Mouse (Mus musculus) embryo, embryonic 10 days (tissue): Measurements from ENCODE around the gene Kdm4d.
"Not testable (repeated sequence)": the region's sequence is repeated elsewhere in the genome, so short reads cannot be mapped to it uniquely, and the experiment has no call there.

Experiments
- DNase-seq: peaks from one replicate; pipeline ENCODE4 v3.0.0-alpha.2; 2015; ENCODE audit warnings: low spot score

Gene Kdm4d

DNA sequence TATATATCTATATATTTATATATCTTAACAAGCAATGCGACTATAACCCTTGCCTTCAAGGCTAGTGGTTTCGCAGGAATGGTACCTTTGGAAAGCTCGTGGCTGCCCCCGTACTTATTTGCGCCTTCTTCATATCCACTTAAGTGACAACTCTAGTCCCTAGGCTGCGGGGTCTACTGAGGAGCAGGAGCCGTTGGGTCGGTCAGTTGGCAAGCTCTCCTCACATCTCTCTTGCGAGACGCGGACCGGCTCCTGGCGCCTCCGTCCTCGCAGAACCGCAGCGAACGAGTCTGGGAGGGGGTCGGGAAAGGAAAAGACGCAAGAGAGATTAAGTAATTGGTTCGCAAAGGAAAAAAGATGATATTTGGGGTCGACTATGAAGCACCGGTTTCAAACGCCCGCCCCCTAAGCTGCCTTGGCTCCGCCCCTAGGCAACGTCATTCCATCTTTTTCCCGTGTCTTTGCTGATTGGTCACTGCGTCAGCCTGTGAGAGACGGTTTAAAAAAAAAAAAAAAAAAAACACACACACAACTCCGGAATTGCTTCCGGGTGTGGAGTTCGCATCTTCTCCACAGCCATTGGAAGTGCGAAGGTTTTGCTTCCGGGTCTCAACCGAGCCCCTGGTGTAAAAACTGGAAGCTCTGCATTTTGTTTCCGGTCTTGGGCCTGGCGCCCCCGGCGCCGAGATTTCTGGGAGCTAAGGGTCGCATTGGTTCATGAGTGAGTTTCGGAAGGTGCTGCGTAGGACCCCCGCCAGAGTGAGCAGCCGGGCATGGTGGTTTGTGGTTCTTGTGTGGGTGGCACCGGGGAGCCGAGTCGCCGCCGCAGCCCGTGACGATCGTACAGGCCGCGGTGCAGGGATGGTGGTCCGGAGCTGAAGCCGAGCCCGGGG lies at the start of gene Kdm4d, which contains the start of gene Cwc15:
Kdm4d (minus strand) TSS at position 460 of the 893 bp plus-strand sequence.
Cwc15 (plus strand) TSS at position 595 of the 893 bp plus-strand sequence.
- DNase-seq = peak; percentile 97

DNA sequence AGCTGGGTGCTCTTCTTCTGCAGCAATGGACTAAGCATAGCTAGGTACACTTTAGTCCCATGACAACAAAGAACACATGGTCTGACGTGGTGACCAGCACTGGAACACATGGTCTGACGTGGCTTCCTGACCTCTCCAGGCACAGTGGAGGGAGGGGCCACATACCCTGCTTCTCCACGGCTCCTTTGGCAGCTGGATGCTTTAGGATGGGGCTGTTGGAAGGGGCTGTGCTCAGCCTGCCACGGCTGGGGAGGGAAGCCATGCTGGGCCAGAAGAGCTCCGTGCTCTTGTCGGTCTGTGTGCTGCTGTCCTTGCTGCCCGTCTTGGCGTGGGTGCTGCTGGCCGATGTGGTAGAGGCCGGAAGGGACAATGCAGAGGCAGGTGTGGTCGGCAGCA lies 48.1 kb upstream of the Kdm4d start:
- peak; percentile 33 for DNase-seq

DNA sequence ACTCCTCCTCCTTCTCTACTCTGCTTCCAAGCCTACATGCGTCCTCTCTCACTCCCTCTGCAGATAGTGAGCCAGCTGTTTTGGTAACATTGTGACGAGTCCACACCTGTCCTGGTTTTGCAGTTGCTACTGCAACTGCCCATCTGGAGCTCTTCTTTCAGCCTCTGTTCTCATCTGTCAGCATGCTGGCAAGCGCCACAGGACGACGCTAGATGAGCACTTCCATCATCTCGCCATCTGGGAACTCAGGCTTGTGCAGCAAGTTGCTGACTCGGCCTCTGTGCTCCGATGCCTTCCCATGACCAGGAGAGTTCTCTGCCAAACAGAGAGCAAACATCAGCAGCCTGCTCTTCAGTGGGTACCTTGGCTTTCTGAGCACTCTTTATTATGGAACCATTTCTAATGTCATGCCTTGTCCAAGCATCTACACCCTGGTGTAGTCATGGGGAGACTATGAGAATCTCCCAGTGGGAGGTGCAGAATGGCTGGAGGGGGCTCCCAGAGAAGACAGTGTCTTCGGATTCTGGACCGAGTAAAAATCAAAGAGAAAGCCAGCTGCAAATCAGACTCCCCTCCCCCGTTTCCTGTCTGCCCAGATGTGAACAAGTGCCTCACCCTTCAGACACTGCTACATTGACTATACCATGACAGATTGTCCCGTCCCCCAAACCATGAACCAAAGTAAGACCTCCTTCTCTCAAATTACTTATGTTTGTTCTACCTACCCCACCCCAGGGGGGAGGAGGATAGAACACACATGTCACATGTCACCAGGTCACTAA lies 47.5 kb upstream of the Kdm4d start:
- no peak for DNase-seq

DNA sequence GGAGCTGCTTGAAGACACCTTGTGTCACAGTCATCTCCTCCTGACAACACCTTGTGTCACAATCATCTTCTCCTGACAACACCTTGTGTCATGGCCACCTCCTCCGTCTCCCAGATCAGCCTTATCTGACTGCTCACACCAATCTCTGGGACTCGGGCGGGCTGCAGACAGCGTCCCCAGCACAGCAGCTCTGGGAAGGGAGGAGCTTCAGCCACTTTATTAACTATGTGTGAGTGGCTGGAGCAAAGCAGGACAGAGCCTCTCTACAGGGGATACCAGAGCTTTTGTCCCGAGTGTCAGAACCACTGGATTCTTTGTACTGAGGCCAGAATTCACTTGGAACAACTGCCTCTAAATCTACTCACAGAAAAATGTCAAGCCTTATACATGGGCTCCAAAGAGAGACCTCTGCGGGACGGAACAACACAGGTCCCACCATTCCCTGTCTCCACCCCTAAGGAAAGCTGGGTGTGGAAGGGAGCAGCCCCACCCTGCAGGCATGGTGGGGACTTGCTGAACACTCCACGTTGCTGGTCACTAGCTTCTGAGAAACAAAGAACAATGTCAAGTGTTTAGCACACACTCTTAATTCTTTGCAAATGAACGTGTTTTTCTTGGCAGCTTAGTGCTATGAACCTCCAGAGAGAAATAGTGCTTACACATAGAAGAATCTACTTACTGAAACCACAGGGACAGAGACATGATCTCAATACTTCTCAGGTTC lies 43.9 kb upstream of the Kdm4d start:
- no peak for DNase-seq

DNA sequence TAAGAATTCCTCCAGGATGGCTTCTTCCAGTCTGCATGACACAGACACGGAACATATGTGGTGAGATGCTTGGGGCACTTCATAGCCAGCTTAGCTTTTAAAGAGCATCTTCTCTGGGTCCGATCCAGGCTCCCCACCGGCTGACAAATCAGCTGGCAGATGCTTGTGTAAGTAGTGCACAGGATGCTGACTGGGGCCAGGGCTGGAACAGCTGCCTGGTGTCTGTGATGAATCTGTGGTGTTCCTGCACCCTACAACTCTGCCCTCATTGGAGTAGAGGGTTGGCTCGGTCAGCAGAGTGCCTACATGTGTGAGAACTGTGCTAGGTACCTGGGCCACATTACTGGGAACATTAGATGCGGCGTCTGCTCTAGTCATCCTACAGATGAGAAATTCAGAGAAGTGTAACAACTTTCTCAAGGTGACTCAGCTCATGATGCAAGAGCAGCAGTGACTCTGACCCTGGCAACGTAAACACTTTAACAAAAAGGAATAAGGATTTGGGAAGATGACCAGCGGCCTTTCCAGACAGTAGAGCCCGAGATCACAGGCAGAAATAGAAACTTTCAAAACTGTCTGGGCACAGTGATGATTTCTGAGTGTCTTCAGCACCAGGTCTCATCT lies 34.7 kb upstream of the Kdm4d start:
- DNase-seq = no peak

DNA sequence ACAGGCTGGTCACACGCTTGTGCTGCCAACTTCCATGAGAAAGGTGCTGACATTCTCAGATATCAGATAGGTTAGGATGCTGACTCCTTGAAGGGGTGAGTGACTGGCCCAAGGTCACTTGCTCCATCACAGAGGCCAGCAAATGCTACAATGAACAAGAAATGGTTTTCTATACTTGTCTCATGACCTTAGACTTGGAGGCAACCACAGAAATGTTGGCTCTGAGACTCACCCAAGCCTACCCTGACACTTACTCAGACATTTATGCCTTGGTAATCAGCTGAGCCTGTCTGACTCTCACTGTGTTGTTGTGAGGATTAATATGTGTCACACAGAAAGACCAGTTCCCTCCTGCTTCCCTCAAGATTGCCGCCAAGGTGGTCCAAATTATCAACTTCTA lies 33.4 kb upstream of the Kdm4d start:
- no peak for DNase-seq

DNA sequence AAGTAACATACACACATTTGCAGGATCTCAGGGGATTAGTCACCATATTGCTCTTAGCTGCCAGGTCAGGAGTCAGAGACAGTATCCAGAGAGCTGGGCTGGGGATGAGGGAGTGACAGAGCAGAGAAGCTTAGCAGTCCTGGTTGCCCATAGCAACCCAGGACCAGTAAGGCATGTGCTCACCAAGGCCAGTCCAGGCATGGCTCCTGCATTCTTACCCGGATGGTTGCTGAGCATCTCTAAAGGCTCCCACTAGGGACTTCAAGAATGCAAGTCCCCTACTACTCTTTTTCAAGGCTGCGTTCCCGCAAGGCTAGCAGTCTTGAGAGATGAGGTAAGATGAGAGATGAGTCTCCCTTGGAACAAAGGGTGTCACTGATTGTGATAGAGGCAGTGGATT lies 32.0 kb upstream of the Kdm4d start:
- DNase-seq = peak; percentile 63

DNA sequence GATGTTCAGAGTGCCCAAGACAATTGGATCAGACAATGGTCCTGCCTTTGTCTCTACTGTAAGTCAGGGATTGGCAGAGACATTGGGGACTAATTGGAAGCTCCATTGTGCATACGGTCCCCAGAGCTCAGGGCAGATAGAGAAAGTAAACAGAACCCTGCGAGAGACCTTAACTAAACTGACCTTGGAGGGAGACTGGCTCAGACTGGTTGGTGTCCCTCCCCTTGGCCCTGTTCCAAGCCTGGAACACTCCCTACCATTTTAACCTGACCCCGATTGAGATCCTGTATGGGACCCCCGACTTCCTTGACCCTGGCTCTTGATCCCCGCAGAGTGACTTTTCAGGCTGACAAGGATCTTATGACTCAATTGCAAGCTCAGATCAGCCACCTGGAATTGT lies 29.7 kb upstream of the Kdm4d start:
- DNase-seq = no peak

DNA sequence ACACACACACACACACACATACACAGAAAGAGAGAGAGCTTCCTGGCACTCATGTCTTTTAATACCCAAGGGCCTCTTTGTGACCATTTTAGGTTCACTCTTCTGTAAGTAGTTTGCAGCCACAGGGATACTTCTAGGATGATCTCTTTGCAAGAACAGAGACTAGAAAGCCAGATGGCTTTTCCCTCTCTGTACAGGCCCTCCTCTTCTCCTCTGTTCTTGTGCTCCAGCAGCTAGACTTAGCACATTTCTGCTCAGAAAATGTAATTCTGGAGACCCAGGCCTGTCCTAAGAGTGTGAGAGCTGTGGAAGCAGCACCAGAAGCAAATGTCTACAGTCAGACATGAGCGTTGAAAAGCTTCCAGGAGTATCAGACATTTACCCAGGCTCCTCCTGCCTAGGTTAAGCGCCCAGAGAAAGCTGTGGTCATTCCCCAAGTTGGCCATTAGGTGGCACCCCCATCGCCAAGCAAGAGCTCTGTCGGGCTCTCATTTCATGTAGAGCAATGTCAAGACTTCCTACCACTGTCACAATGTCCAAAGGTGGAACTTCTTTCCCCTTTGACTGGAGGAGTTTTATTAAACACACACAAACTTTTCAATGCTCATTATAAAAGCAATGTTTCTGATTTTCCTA lies 23.2 kb upstream of the Kdm4d start:
- DNase-seq = peak; percentile 76

DNA sequence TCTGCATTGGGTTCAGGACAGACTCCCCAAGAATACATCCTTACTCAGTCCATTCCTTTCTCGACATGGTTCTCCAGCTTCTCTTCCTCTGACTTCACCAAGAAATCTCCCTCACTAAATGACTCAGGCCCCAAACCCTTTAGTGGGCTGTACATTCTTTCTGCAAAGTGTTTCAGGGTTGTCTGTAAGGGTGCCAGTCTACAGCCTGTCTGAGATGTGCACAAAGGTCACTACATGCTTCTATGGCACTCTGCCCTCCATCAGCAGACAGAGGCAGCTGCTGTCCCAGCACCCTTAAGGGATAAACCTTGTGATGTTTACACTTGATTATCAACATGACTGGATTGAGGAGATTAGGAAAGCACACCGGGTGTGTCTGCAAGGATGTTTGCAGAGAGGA lies 21.4 kb upstream of the Kdm4d start:
- no peak for DNase-seq

DNA sequence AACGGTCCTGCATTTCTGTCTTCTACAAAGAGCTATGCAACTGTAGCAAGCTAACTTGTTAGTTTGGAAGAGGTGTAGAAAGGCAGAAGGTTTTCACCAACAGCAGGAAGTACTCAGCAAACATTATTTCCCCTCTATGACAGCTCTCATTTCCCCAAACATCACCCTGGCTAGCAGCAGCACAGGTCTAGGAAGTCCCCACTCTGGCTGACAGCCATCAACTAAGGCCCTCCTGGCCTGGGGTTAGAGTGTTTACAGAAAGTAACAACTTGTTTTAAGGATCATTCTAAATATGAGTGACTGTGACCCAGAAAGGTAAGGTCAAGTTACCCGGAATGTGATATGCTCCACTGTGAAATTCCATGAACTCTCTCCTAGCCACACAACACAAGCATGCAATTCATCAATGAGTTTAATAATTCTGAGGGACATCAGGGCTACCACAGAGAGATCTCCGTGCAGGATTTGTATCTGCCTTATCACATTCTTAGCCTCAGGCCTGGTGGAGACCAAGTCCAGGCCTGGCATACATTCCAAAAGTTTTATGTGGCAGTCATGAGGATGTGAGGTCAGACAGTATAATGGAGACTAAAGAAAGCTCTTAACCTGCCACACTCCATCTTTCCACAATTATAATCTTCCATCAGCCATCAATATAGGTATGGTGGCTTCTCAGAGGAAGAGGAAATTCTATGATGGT lies 20.8 kb upstream of the Kdm4d start:
- no peak for DNase-seq

DNA sequence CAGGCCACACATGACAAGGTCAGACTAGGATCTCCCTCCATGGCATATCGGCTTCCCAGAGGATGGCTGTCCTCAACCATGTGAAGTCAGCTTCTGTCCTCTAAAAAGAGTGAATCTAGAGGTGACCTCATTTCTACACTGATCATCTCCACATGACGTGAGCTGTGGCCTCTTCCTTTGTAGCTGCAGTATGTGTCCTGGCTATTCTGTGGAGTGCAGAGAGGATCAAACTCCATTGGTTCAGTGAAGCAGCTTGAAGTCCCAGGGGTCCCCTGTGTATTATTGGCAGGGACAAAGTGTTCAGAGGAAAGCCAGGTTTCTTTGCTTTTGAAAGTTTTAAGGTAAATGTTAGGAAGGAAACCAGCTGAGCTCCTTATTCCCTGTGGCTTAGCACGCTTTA lies 17.8 kb upstream of the Kdm4d start:
- no peak for DNase-seq

DNA sequence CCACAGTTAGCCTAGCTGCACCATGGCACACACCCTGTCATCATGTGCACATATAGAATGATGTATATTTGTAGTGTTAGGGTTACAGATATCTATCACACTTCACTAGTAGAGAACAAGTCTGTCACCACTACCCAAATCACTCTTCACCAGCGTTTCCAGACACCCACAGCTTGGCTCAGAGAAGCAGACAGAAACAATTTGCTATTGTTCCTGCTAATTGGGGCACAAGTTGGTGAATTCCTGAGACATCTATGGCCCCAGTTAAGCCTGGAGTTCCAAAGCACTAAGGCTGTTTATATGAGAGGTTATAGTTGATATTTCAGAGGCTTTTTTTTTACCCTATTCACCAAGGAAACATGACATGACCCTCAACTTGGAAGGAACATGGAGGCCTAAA lies 17.0 kb upstream of the Kdm4d start:
- DNase-seq = no peak

DNA sequence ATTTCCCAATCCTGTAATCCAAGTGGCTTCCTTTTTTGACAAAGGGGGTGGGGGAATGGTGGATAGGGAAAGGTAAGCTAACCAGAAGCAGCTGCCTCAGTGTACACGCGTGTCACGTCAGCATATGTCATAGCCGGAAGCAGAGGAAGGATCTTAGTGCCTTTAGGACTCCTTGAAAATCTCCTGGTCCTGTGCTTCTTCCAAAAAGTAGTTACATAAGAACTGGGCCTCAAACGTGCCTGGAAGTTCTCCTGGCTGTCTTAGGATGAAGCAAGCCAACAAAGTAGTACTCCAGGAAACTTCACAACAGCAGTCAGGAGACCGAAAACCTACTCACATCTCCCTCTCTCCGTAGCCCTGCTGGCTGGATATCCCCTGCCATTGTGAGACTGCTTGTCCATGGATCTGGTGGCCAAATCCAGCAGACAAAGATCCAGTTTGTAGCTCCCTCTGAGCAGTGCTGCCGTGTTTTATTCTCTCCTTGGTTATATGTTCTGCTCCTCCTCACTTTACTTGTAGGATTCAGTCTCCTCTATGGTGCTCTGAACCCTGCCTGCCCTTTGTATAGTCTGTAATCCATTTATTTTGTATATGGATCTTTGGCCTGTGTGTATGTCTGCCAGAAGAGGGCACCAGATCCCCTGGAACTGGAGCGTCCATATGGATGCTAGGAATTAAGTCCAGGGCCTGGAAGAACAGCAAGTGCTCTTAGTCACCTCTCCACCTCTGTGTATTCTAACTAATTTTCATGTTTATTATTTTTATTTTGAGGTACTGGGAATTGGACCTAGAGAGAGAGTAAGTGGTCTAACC lies 12.6 kb upstream of the Kdm4d start:
- DNase-seq = peak; percentile 80

DNA sequence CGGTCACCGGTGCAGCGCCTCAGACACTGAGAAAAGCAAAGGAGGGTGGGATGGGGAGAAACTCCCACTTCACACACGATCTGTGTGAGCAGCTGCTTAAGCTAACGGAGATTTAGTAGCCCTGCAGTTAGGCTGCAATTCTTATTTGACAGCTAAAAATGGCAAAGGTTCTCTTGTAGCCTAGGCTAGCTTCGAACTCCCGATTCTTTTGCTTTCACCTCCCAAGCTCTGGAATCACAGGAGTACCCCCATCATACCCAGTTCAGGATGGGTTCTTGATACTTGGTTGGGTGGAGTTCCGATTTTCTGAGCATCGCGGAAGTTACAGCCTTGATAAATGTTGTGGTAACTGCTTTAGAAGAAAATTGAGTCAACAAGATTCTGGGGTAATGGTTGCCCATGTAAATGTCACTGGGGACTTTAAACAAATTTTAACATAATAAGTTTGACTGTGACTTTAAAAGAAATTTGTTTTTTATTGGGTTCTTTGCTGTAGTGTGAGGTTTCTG lies 688 bp upstream of the Kdm4d start:
- no peak for DNase-seq

DNA sequence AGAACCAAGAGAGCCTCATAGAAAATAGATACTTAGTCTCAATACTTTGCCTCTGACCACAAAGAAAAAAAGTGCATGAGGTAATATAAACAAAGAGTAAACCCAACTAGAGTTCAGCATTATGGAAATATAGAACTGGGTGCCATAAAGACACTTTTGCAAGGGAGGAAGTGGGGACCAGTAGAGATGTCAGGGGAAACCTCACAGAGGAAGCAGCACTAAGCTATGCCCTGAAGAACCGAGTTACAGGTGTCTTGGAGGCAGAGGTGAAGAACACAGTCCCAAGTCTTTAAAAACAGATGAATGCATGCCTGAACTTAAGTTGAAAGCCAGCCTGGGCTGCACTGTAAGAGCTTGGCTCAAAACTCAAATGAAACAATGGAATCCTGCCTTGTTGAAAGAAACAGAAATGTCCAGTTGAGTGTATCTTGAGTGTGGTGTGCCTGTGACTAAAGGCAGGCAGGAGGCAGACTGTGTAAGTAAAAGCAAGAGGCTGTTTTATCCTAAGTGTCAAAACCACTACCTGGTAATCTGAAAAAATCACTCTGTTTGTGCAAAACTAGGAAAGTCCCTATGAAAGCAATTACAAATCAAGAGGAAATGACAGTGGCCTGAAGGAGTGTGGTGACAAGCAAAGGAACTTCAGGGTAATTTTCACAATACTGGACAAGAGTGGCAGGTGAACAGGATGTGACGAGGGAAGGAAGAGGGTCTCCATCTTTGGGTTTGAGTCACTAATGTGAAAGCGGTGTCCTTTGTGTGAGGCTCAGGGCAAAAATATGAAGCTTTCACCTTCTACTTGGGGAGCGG lies 1.2 kb downstream of the Kdm4d start:
- DNase-seq = no peak

DNA sequence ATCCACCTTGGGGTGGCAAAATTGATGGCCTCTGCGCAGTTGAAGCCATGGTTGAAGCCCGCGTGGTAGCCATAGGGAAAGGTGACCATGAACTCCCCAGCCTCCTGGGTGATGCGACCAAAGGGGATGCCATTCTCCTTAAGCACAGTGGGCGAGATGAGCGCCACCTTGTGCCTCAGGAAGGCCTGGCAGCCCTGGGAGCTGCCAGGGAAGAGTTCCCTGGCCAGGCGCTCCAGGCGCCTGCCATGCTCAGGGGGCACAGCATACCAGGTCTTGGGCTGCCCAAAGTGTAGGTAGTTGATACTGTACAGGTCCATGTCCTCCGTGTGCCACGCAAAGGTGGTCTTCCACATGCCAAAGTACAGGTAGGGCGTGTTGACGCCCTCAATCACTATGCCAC lies 36.6 kb downstream of the Kdm4d start:
- DNase-seq = not testable (repeated sequence)

DNA sequence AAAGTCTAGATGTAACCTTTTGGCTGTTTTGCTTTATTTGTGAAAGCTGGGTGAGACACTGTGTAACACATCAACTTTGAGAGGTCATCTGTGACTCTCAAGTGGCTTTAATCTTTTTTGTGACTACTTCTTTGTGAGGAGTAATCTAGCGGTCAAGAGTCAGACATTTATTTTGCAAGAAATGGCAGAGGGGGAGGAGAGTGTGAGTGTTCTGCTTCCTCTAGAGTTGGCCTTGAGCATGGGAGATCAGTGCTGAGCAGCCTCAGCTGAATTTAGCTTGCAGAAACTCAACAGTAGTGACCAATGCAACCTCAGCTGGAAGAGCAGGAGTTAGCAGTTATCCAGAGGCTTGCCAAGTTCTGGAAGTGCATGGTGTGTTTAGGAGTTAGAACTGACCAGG lies 37.7 kb downstream of the Kdm4d start:
- not testable (repeated sequence) for DNase-seq

DNA sequence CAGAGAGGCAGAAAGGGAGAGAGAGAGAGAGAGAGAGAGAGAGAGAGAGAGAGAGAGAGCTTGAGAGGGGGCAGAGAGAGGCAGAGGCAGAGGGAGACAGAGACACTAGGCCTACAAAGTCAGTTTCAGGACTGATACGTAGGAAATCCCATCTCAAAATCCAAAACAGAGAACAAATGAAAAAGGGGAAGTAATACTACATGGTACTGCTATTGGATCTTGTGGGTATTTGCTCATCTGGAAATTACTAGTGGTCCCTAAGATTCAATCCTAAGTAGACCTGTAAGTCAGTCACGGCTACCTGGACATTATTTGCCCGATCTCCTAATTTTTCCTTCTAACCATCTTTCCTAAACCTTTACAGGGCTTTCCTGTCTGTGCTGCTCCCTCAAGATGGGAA lies 44.0 kb downstream of the Kdm4d start:
- DNase-seq = no peak
